Mouse (Mus musculus) hindbrain, embryonic 12.5 days (tissue): Measurements from ENCODE around the gene Icosl. TPM values are rescaled to one million over a fixed set of nuclear protein-coding genes. Genes with fewer than 3 reads are reported as not detected.
A peak's percentile ranks its signal among the peaks of the same experiment; 100 is the strongest.
"Not testable (repeated sequence)": the region's sequence is repeated elsewhere in the genome, so short reads cannot be mapped to it uniquely, and the experiment has no call there.

Source experiments
- ATAC-seq: fragments of 200-750 bp; cut with Nextera tagmentation; 2 replicates; pipeline ENCODE4 v1.8.0; 2017; ENCODE audit warnings: moderate TSS enrichment; ENCODE audit not compliant: low FRiP score
- H3K27ac ChIP-seq: fragments of 300-500 bp; sonication (generic); 2 replicates; pipeline ENCODE4 v1.5.1; 2016; ENCODE audit warnings: mild to moderate bottlenecking
- H3K27me3 ChIP-seq: fragments of 300-500 bp; sonication (generic); 2 replicates; pipeline ENCODE4 v1.6.1; 2016; ENCODE audit warnings: mild to moderate bottlenecking
- H3K36me3 ChIP-seq: fragments of 300-500 bp; sonication (generic); 2 replicates; pipeline ENCODE4 v1.6.1; 2016; ENCODE audit warnings: mild to moderate bottlenecking
- H3K4me1 ChIP-seq: fragments of 300-500 bp; sonication (generic); 2 replicates; pipeline ENCODE4 v1.6.1; 2016
- H3K4me2 ChIP-seq: fragments of 300-500 bp; sonication (generic); replicated peaks from 2 replicates; pipeline ENCODE4 v1.6.1; 2016; ENCODE audit warnings: mild to moderate bottlenecking
- H3K4me3 ChIP-seq: fragments of 300-500 bp; sonication (generic); 2 replicates; pipeline ENCODE4 v1.5.1; 2016; ENCODE audit warnings: mild to moderate bottlenecking
- H3K9ac ChIP-seq: fragments of 300-500 bp; sonication (generic); 2 replicates; pipeline ENCODE4 v1.6.1; 2016; ENCODE audit warnings: mild to moderate bottlenecking, moderate library complexity
- H3K9me3 ChIP-seq: fragments of 300-500 bp; sonication (generic); replicated peaks from 2 replicates; pipeline ENCODE4 v1.6.1; 2016; ENCODE audit warnings: mild to moderate bottlenecking
- WGBS: fragments of 180-500 bp; shearing (Covaris S2); methylation state at CpG from one replicate; pipeline ENCODE4 v1.1.7; 2016; 5-methylcytosine and 5-hydroxymethylcytosine counted together
- polyA plus RNA-seq: library from polyadenylated mRNA; unstranded; fragments of >200 nt; fragmentation: Nextera tagmentation; extraction: Ambion mirVana; gene quantifications from 2 replicates; pipeline ENCODE4 v1.2.1, GENCODE M21; 2016

Gene Icosl
- polyA plus RNA-seq, 1 experiment from 2014 or later = 1.2 TPM

DNA sequence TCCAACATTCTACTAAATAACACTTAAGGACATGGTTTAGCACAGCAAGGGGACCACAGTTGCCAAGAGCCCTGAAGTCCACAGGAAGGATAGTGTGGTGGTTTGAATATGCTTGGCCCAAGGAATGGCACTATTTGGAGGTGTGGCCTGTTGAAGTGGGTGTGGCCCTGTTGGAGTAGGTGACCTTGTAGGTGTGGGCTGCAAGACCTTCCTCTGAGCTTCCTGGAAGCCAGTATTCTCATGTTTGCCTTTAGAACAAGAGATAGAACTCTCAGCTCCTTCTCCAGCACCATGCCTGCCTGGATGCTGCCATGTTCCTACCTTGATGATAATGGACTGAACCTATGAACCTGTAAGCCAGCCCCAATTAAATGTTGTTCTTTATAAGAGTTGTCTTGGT lies 30.8 kb downstream of the Icosl start:
- not testable (repeated sequence) for H3K27ac ChIP-seq, H3K4me3 ChIP-seq, H3K36me3 ChIP-seq, ATAC-seq, H3K27me3 ChIP-seq, H3K9me3 ChIP-seq, H3K4me1 ChIP-seq, H3K4me2 ChIP-seq, H3K9ac ChIP-seq

DNA sequence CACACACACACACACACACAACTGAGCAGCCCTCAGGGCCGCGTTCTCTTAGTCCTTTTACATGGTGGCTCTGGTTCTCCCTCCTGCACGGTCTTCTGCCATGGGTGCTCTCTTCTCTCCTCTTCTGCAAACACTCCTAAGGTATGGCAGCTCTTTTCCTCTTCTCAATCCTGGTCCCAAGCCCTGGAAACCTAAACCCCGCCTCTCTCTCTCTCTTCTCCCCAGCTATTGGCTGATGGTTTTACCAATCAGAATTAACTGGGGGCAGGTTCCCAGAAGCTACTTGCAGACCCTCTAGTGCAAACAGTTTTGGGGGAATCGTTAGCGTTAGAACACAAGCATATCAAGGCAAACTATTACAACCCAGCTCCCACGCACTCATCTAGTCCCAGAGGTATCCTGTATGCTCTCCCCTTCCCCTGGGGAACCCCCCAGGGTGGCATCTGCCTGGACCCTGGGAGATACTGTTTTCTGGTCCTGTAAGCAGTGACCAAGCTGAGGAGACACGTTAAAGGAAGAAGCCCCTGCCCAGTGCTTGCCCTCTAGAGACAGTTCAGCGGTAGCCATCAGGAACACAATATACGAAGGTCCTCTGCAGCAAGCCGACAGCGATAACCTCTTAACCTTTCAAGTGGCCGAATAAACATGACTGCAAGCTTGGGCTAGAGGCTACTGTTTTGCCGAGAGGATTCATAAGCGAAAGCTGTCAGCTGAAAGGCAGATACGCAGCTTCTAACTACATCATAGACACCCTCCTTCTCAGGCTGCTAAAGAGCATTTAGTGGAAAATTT lies 32.1 kb downstream of the Icosl start:
- peak; percentile 63 for ATAC-seq
- WGBS = 28% methylated on average over 16 of the region's 16 CpGs
- Histone ChIP-seq H3K27ac (no peak overlapping the region), H3K9ac (peak overlapping the region; percentile 32; the same call in 1 of the 2 replicates), H3K4me3 (peak overlapping the region; percentile 23), H3K9me3 (no peaks in the 10 kb centered on the region), H3K27me3 (no peaks in the 10 kb centered on the region), H3K4me1 (peaks cover 6% of the 10 kb centered on the region), H3K4me2 (peak overlapping the region; percentile 51), H3K36me3 (no peaks in the 10 kb centered on the region)

DNA sequence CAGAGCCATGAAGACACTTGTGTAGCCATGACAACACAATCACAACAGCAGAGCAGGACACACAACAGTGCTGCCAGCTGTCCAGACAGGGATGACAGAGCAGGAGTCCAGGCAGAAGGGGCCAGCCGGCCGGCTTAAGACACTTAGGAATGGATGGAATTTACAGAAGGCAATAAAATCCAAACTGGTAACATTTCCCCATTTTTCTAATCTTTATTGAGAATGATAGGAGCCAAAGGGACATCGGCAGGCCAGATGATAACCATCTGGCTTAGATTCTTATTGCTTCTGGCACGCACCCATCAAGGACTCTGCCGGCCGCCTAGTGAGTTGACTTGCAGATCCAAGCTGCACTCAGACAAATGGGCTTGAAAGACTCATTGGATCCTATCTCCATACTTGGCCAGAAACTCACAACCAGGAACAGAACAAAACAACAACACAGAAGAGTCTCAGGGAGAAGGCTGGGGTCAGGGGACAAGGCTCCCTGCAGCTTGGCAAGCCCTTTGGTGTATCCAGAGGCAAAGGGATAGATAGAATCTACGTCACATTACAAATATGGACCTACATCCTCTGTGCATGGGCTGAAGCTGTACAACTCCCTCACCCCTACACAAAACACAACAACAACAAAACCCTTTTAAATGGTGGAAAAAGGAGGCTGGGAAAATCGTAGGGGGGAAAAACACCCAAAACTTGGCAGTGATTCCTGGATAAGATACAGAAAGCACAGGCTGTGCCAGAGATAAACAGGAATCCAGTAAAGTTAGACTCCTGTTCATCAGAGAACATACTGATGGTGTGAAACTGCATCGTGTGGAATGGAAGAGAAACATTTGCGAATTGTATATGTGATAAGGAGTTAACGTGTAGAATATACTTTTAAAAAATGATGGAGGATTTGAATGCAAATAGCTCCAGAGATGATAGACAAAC lies 35.7 kb downstream of the Icosl start:
- Histone ChIP-seq H3K4me2 (no peak overlapping the region), H3K4me3 (no peak overlapping the region), H3K27ac (no peak overlapping the region), H3K9me3 (no peaks in the 10 kb centered on the region), H3K27me3 (no peaks in the 10 kb centered on the region), H3K4me1 (peaks cover 6% of the 10 kb centered on the region), H3K9ac (no peak overlapping the region), H3K36me3 (no peaks in the 10 kb centered on the region)
- no peak for ATAC-seq
- WGBS = 83% methylated on average over 11 of the region's 11 CpGs

DNA sequence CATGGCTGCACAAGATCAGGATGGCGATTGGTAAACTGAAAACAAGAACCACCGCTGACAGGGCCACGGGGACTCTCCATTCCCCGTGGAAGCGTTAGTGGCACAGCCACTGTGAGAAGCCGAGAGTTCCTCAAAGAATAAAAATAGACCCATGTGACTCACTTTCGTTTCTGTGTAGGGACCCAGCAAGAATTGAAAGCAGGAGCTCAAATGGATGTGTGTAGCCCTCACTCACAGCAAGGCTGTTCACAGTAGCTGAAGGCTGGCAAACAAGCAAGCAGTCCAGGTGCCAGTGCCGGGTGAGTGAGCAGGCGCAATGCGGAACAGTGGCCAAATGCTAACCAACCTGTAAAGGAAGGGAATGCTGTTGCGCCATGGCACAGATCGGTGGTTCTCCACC lies 36.4 kb downstream of the Icosl start:
- no peaks in the 10 kb centered on the region for H3K27me3 ChIP-seq
- H3K27ac ChIP-seq = no peak overlapping the region
- no peaks in the 10 kb centered on the region for H3K36me3 ChIP-seq
- no peak for ATAC-seq
- no peaks in the 10 kb centered on the region for H3K9me3 ChIP-seq
- WGBS = 84% methylated on average over 12 of the region's 12 CpGs
- H3K9ac ChIP-seq = no peak overlapping the region
- H3K4me3 ChIP-seq = no peak overlapping the region
- no peak overlapping the region for H3K4me2 ChIP-seq
- peaks cover 6% of the 10 kb centered on the region for H3K4me1 ChIP-seq

DNA sequence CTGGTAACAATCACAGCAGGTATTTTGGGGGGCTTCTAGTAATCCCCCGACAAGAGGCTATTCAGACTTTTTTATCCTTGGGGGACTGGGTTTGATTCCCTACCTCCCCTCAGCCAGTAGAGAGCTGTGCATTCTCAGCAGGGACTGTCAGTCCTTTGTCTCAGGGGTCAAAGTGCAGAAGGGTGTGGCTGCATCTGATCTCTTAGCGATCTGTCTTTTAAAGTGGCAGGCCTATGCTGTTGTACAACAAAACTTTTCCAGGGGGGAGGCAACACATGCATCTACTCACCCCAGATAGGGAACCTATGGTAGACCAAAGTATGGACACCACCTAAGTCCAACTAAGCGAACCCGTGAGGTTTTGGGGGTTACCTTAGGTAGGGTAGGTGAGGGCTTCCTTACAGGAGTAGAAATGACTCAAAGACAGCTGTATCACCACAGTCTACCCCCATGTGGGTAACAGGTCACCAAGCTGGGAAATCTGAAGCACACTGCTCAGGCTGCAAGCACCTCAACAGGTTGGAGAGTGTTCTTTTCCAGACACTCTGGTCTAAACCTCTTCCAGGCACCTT lies 45.5 kb downstream of the Icosl start:
- Histone ChIP-seq H3K9ac (no peak overlapping the region), H3K27ac (no peak overlapping the region), H3K4me2 (no peak overlapping the region), H3K9me3 (no peaks in the 10 kb centered on the region), H3K4me1 (no peaks in the 10 kb centered on the region), H3K36me3 (no peaks in the 10 kb centered on the region), H3K27me3 (no peaks in the 10 kb centered on the region), H3K4me3 (no peak overlapping the region)
- no peak for ATAC-seq
- 56% methylated on average over 4 of the region's 4 CpGs for whole genome bisulfite sequencing

DNA sequence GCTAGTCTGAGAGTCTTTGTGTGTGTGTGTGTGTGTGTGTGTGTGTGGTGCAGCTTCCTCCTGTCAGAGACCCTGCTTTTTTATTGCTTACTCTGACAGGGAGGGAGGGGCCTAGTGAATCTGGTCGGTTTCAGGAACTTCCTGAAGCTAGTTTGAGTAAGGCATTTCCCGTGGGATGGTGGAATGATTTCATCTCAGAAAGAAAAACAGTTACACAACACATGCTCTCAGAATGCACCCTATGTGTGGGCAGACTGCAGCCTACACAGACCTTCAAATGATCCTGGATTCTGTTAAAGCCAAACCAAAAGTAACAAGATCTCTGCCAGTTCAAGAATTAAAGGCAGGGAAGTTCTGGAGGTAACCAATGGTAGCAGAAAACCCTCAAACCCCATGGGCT lies 46.1 kb downstream of the Icosl start:
- H3K4me2 ChIP-seq = no peak overlapping the region
- no peak for ATAC-seq
- no peaks in the 10 kb centered on the region for H3K4me1 ChIP-seq
- H3K27ac ChIP-seq = no peak overlapping the region
- H3K27me3 ChIP-seq = no peaks in the 10 kb centered on the region
- WGBS = 87% methylated on average over 2 of the region's 2 CpGs
- H3K9me3 ChIP-seq = no peaks in the 10 kb centered on the region
- H3K4me3 ChIP-seq = no peak overlapping the region
- H3K36me3 ChIP-seq = no peaks in the 10 kb centered on the region
- no peak overlapping the region for H3K9ac ChIP-seq

DNA sequence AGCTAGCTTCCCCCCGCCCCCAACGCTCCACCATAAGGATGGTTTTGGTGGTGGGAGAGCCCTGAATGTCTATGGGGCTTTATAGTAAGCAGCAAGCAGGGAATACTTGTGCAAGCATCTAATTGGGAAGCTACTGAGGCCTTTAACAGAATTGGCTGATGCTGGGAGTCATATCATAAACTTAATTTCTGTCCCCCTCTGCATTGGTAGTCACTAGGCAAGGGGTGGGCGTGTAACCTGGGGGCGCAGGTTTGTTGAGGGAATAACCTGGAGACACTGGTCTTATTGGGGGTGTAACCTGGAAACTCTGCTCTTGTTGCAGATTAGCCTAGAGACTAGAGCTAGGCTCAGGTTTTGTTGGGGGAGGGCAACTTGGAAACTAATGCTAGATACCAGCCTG lies 50.3 kb downstream of the Icosl start:
- Histone ChIP-seq H3K9ac (no peak overlapping the region), H3K36me3 (no peaks in the 10 kb centered on the region), H3K9me3 (no peaks in the 10 kb centered on the region), H3K4me3 (no peak overlapping the region), H3K4me1 (no peaks in the 10 kb centered on the region), H3K27me3 (no peaks in the 10 kb centered on the region), H3K27ac (no peak overlapping the region), H3K4me2 (no peak overlapping the region)
- no peak for ATAC-seq
- 89% methylated on average over 4 of the region's 4 CpGs for WGBS

DNA sequence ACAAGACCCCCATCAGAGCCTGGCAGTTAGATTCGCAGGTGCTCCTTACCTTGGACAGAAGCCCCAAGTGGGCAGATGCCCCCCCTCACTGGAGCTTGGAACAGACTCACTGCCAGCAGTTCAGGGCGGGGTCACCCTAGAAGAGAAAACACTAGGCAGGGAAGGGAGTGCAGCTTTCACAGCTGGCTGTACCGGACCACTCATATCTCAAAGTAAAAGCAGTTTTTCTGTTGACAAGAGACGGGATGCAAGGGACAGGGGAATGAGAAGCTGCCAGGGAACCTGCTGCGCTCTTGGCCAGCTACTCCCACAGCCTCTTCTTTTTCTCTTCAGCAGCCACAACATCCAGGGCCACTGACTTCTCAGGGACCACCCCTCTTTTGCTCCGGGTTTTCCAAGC lies 55.0 kb downstream of the Icosl start:
- not testable (repeated sequence) for H3K27me3 ChIP-seq, H3K9ac ChIP-seq, H3K9me3 ChIP-seq, ATAC-seq, H3K4me2 ChIP-seq, H3K4me3 ChIP-seq, H3K4me1 ChIP-seq, H3K36me3 ChIP-seq, H3K27ac ChIP-seq
- 74% methylated on average over 6 of the region's 6 CpGs for WGBS

DNA sequence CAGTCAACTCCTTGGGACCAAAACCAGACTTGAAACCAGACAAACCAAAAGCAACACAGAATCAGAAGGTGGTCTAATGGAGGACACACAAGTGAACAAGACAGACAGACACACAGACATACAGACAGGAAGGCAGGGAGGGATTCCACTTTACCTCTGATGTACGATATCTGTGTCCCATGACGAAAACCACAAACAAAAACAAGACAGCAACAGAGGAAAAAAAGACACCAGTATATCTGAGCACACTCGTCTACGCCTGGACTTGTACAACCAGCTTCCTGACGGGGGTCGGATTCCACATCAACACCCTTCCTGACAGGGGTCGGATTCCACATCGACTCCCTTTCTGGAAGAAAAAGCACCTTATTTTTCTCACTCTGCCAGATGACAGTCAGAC lies 56.0 kb downstream of the Icosl start:
- H3K9me3 ChIP-seq, H3K27ac ChIP-seq, H3K9ac ChIP-seq, H3K4me2 ChIP-seq, H3K36me3 ChIP-seq, ATAC-seq, H3K27me3 ChIP-seq, H3K4me1 ChIP-seq, H3K4me3 ChIP-seq: not testable (repeated sequence)
- WGBS = 78% methylated on average over 8 of the region's 8 CpGs

DNA sequence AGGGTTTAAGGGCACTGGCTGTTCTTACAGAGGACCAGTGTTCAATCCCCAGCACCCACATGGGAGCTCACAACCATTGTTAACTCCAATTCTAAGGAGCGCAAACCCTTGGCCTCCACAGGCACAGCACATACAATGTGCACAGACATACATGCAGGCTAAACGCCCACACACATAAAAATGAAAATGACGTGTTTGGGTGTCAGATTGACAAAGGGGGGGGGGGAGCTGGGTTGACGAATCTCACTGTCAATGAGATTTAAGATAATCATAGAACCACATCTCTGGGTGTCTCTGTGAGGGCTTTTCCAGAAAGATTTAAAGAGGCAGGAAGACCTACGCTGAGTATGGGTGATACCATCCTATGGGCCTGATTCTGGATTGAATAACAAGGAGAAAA lies 57.2 kb downstream of the Icosl start:
- Histone ChIP-seq H3K9ac (no peak overlapping the region), H3K4me2 (no peak overlapping the region), H3K4me1 (no peaks in the 10 kb centered on the region), H3K36me3 (no peaks in the 10 kb centered on the region), H3K9me3 (no peaks in the 10 kb centered on the region), H3K4me3 (no peak overlapping the region), H3K27ac (no peak overlapping the region), H3K27me3 (no peaks in the 10 kb centered on the region)
- WGBS = 93% methylated on average over 5 of the region's 5 CpGs
- no peak for ATAC-seq

DNA sequence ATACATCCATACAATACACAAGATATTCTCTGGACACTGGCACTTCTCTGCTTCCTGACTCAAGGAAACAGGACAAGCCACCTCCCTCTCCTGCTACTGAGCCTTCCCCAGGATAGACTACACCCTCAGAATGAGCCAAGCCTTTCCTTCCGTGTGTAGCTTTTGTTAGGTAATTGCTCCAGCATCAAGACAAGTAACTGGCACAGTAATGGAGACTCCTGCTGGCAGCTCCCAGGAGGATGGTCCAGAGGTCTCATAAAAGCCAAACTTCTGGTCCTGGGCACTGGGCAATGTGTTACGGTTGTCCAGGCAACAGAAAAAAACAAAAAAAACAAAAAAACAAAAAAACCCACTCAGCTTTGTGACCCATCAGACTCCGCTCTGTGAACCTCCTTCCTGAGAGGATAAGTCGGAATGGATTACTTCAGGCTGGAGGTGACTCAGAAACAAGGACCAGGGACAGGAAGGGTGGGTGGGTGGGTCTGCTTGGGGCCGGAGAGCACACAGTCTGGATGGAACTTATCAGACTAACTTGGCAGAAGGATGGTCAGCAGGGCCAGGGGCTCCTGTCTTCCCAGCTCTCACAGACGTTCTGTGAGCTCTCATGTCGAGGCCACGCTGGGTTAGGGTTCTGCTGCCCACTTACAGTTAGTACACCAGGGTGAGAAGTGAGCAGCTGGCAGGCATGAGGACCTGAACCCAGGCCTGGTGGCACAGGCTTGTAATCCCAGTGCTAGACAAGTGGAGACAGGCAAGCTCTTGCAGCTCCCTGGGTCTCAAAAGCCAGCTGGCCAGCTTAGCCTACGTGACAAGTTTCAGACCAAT lies 58.2 kb downstream of the Icosl start:
- Histone ChIP-seq H3K4me3 (no peak overlapping the region), H3K4me2 (no peak overlapping the region), H3K4me1 (no peaks in the 10 kb centered on the region)

DNA sequence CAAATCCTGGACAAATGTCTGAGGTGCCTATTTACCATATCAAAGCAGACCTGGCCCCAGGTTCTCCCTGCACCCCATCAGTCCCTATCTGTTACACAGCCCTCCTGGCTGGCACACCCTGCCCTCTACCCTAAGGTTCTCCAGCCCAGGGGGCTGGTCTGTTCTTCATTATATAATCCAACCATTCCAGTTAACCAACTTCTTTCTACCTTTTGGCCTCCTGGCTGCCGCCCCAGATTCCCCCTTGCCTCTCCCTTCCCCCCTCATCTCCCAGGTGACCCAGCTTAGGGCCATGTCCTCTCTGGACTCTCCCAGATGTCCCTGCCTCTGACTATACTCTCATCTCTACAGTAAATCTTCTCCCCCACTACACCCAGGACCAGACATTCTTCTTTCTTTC lies 58.8 kb downstream of the Icosl start:
- 42% methylated on average over 1 of the region's 1 CpGs for whole genome bisulfite sequencing
- no peaks in the 10 kb centered on the region for H3K9me3 ChIP-seq
- no peak for ATAC-seq
- H3K36me3 ChIP-seq = no peaks in the 10 kb centered on the region
- H3K4me2 ChIP-seq = no peak overlapping the region
- no peaks in the 10 kb centered on the region for H3K27me3 ChIP-seq
- H3K27ac ChIP-seq = no peak overlapping the region
- H3K4me1 ChIP-seq = no peaks in the 10 kb centered on the region
- no peak overlapping the region for H3K4me3 ChIP-seq
- H3K9ac ChIP-seq = no peak overlapping the region

More for the DNA sequence above, 58.2 kb downstream of the Icosl start:
- no peaks in the 10 kb centered on the region for H3K9me3 ChIP-seq
- 67% methylated on average over 9 of the region's 9 CpGs for WGBS
- H3K27ac ChIP-seq = no peak overlapping the region
- no peaks in the 10 kb centered on the region for H3K36me3 ChIP-seq
- no peaks in the 10 kb centered on the region for H3K27me3 ChIP-seq
- ATAC-seq = no peak
- no peak overlapping the region for H3K9ac ChIP-seq
